In genomic region chr14:88013882-88014281, GRCm38 (mm10) we compare ENCODE assay signal across 16 mouse cellular contexts.
"Had no signal": no experiment of that assay in that cellular context is flagged by ENCODE, and none has a peak within 500 bp of the region (broad histone marks: within the 10 kb centered on the region; RNA-seq: fewer than 3 reads in every experiment).

No protein-coding gene starts in this region.

- H3K9me3 ChIP-seq: kidney, embryonic 15.5 days; limb, embryonic 12.5 days; liver, embryonic 13.5 days; megakaryocyte, embryonic 14.5 days; midbrain, embryonic 15.5 days; neural tube, embryonic 12.5 days had no signal

- DNase-seq: kidney, adult 2 months; kidney, postnatal 36 days; liver; liver, embryonic 13.5 days; liver, postnatal 0 days; spleen, adult 18-20 months; thymus, adult 18-20 months; thymus, postnatal 14 days had no signal

- H3K27me3 ChIP-seq: kidney, embryonic 15.5 days; limb, embryonic 12.5 days; liver, embryonic 13.5 days; megakaryocyte, embryonic 14.5 days; midbrain, embryonic 15.5 days; neural tube, embryonic 12.5 days had no signal

- H3K9ac ChIP-seq: kidney, embryonic 15.5 days; limb, embryonic 12.5 days; liver, embryonic 13.5 days; liver, postnatal 0 days; midbrain, embryonic 15.5 days; neural tube, embryonic 12.5 days had no signal

- H3K4me3 ChIP-seq: kidney, embryonic 15.5 days; layer of hippocampus, adult 2 months; limb, embryonic 12.5 days; liver, embryonic 13.5 days; megakaryocyte, embryonic 14.5 days; midbrain, embryonic 15.5 days; neural tube, embryonic 12.5 days had no signal

- H3K4me2 ChIP-seq: kidney, embryonic 15.5 days; limb, embryonic 12.5 days; liver, embryonic 13.5 days; midbrain, embryonic 11.5 days; midbrain, embryonic 15.5 days; neural tube, embryonic 12.5 days had no signal

- H3K27ac ChIP-seq: kidney, embryonic 15.5 days; layer of hippocampus, adult 2 months; limb, embryonic 12.5 days; liver, embryonic 13.5 days; macrophage; midbrain, embryonic 15.5 days; neural tube, embryonic 12.5 days had no signal

- H3K36me3 ChIP-seq: kidney, embryonic 15.5 days; limb, embryonic 12.5 days; liver, embryonic 13.5 days; midbrain, embryonic 15.5 days; neural tube, embryonic 12.5 days had no signal

- H3K4me1 ChIP-seq: kidney, embryonic 15.5 days; limb, embryonic 12.5 days; liver, embryonic 13.5 days; megakaryocyte, embryonic 14.5 days; midbrain, embryonic 15.5 days; neural tube, embryonic 12.5 days had no signal

- ATAC-seq: liver, postnatal 0 days; midbrain, embryonic 15.5 days had no signal
